Mouse (Mus musculus) liver, embryonic 12.5 days (tissue): ENCODE measurements around the gene Ranbp10. TPM values are rescaled to one million over a fixed set of nuclear protein-coding genes. Genes with fewer than 3 reads are reported as not detected.

ENCODE experiments used
- ATAC-seq: fragments of 200-750 bp; cut with Nextera tagmentation; 2 replicates; pipeline ENCODE4 v1.8.0; 2017; ENCODE audit warnings: moderate number of reproducible peaks, mild to moderate bottlenecking, moderate library complexity
- H3K27ac ChIP-seq: fragments of 300-500 bp; sonication (generic); 2 replicates; pipeline ENCODE4 v1.5.1; 2016; ENCODE audit warnings: mild to moderate bottlenecking
- H3K27me3 ChIP-seq: fragments of 300-500 bp; sonication (generic); replicated peaks from 2 replicates; pipeline ENCODE4 v1.6.1; 2016; ENCODE audit warnings: mild to moderate bottlenecking, moderate library complexity
- H3K36me3 ChIP-seq: fragments of 300-500 bp; sonication (generic); 2 replicates; pipeline ENCODE4 v1.6.1; 2016; ENCODE audit warnings: mild to moderate bottlenecking, moderate library complexity
- H3K4me1 ChIP-seq: fragments of 300-500 bp; sonication (generic); 2 replicates; pipeline ENCODE4 v1.6.1; 2016
- H3K4me2 ChIP-seq: fragments of 300-500 bp; sonication (generic); 2 replicates; pipeline ENCODE4 v1.6.1; 2016; ENCODE audit warnings: mild to moderate bottlenecking, moderate library complexity
- H3K4me3 ChIP-seq: fragments of 300-500 bp; sonication (generic); 2 replicates; pipeline ENCODE4 v1.5.1; 2016; ENCODE audit warnings: mild to moderate bottlenecking, moderate library complexity
- H3K9ac ChIP-seq: fragments of 300-500 bp; sonication (generic); 2 replicates; pipeline ENCODE4 v1.6.1; 2016; ENCODE audit warnings: mild to moderate bottlenecking, moderate library complexity
- H3K9me3 ChIP-seq: fragments of 300-500 bp; sonication (generic); replicated peaks from 2 replicates; pipeline ENCODE4 v1.6.1; 2016; ENCODE audit warnings: mild to moderate bottlenecking, moderate library complexity
- WGBS: fragments of 180-500 bp; shearing (Covaris S2); methylation state at CpG from one replicate; pipeline ENCODE4 v1.1.7; 2016; ENCODE audit not compliant: insufficient replicate concordance; 5-methylcytosine and 5-hydroxymethylcytosine counted together
- polyA plus RNA-seq: library from polyadenylated mRNA; unstranded; fragments of >200 nt; fragmentation: Nextera tagmentation; extraction: Ambion mirVana; gene quantifications from 2 replicates; pipeline ENCODE4 v1.2.1, GENCODE M21; 2016

Ranbp10 gene
- polyA plus RNA-seq, 1 experiment from 2014 or later: 37.8 TPM

GRCm38 (mm10) chr8:105804797-105805196 lies 22.4 kb downstream of the Ranbp10 start:
- no peak overlapping the region for H3K4me2 ChIP-seq
- no peaks in the 10 kb centered on the region for H3K27me3 ChIP-seq
- WGBS: 84% methylated on average over 7 of the region's 7 CpGs
- peaks cover 95% of the 10 kb centered on the region for H3K4me1 ChIP-seq
- H3K27ac ChIP-seq: peak overlapping the region; percentile 76
- H3K9ac ChIP-seq: no peak overlapping the region
- H3K36me3 ChIP-seq: peaks cover 86% of the 10 kb centered on the region
- no peak for ATAC-seq
- no peak overlapping the region for H3K4me3 ChIP-seq
- no peaks in the 10 kb centered on the region for H3K9me3 ChIP-seq

DNA sequence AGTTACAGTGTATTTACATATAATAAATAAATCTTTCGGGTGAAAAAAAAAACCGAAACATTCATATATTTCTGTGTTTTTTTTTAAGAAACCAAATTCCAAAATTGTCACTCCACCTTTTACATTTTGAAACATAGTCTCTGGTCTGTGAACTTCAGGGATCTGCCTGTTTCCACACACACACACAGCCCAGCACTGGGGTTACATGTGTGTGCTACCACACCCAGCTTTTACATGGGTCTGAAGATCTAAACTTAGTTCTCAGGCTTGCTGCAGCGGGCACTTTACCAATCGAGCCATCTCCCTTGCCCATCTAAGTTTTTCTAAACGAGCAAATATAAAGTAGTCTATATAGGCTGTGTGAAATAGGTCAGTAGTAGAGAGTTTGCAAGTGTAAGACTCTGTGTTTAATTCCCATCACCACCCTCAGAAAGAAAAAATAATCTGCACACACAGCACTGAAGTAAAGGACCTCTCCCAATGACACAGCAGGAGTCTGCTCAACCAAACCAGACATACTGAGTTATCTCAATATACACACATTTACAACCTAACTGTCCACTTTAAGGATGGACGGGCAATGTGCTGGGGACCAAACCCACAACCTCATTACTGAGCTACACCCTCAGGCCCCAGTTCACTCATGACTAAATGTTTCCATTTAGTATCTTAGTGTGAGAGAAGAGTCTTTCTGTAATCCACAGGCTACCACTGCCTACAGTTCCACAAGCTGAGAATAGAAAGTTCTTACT lies 25.8 kb downstream of the Ranbp10 start:
- H3K27ac ChIP-seq: peak overlapping the region; percentile 98
- H3K4me2 ChIP-seq: peak overlapping the region; percentile 62
- ATAC-seq: peak; percentile 95
- no peaks in the 10 kb centered on the region for H3K27me3 ChIP-seq
- peak overlapping the region; percentile 36 for H3K4me3 ChIP-seq
- peaks cover 81% of the 10 kb centered on the region for H3K36me3 ChIP-seq
- H3K4me1 ChIP-seq: peaks cover 92% of the 10 kb centered on the region
- 40% methylated on average over 6 of the region's 6 CpGs for WGBS
- peak overlapping the region; percentile 68 for H3K9ac ChIP-seq
- H3K9me3 ChIP-seq: no peaks in the 10 kb centered on the region

DNA sequence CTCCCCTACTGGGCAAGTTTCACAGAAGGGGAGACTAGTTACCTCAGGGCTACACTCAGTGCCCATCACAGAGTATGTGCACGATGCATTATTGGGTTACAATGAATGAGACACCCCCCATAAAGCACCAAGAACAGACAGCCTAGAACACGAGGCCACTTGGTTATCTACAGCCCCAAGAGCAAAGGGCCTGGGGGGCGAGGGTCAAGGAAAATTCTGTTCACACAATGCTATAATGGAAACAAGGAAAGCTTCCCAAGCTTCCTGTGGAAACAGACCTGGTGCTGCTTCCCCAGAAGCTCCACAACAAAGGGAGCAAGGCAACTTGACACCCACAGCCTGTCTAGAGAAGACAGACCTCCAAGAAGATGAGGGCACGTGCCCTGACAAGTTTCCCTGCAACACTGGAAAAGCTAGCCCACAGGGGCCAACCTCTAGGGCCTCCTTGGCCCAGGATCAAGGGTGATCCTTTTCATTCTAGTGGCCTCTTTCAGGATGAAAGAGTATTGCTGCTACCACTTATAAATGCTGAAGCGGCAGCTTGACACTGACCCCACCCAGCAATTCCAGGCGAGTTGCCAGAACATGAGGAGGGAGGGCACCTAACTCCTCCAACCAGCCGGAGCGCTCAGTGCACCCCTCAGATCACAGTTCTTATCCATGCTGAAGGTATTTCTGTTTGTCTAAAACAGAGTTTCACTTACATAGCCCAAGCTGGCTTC lies 27.9 kb downstream of the Ranbp10 start:
- H3K4me3 ChIP-seq: peak overlapping the region; percentile 6; the same call in 1 of the 2 replicates
- no peak for ATAC-seq

DNA sequence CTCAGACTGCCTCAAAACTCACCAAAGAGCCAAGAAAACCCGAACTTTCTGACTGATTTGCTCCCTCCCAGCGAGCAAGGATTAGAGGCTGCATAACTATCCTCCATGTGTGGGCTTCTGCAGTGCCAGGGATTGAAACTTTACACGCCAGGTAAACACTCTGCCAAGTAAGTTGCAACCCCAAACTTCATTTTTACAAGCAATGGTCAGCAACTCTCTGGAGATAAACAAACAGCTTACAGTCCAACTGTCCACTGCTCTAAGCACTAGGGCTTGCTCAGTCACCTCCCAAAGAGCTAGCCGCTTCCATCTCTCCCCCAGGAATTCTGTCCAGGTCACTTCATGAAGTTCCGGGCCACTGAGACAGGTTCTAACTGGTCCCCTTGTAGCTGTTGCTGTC lies 28.7 kb downstream of the Ranbp10 start:
- peaks cover 95% of the 10 kb centered on the region for H3K4me1 ChIP-seq
- peak overlapping the region; percentile 67 for H3K9ac ChIP-seq
- ATAC-seq: no peak
- H3K27ac ChIP-seq: peak overlapping the region; percentile 98
- no peaks in the 10 kb centered on the region for H3K9me3 ChIP-seq
- H3K36me3 ChIP-seq: peaks cover 85% of the 10 kb centered on the region
- WGBS: 90% methylated on average over 5 of the region's 5 CpGs
- peak overlapping the region; percentile 62 for H3K4me2 ChIP-seq
- H3K27me3 ChIP-seq: no peaks in the 10 kb centered on the region
- no peak overlapping the region for H3K4me3 ChIP-seq

More for the DNA sequence above, 27.9 kb downstream of the Ranbp10 start:
- Histone ChIP-seq H3K4me1 (peaks cover 94% of the 10 kb centered on the region), H3K9ac (peak overlapping the region; percentile 67), H3K36me3 (peaks cover 82% of the 10 kb centered on the region), H3K27me3 (no peaks in the 10 kb centered on the region), H3K27ac (peak overlapping the region; percentile 98), H3K4me2 (peak overlapping the region; percentile 62), H3K9me3 (no peaks in the 10 kb centered on the region)
- 53% methylated on average over 8 of the region's 8 CpGs for WGBS

DNA sequence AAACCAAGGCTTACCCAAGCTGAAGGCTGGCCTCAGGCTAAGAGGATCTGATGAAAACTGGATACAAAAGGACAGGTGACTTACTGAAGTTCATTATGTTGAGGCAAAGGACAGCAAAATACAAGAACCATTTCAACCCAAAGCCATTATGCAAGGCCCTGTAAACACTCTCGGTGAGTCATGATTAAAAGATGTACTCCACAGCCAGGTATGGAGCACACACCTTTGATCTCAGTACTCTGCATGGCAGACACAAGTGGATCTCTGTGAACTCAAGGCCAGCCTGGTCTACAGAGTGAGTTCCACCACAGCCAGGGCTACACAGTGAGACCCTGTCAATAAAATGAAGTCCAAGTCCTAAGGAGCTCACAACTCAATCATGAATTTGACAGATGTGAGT lies 31.4 kb downstream of the Ranbp10 start:
- 88% methylated on average over 1 of the region's 1 CpGs for WGBS
- Histone ChIP-seq H3K4me2 (no peak overlapping the region), H3K36me3 (peaks cover 95% of the 10 kb centered on the region), H3K9ac (no peak overlapping the region), H3K27ac (peak overlapping the region; percentile 49), H3K27me3 (no peaks in the 10 kb centered on the region), H3K4me1 (peaks cover 79% of the 10 kb centered on the region), H3K4me3 (no peak overlapping the region), H3K9me3 (no peaks in the 10 kb centered on the region)
- no peak for ATAC-seq

DNA sequence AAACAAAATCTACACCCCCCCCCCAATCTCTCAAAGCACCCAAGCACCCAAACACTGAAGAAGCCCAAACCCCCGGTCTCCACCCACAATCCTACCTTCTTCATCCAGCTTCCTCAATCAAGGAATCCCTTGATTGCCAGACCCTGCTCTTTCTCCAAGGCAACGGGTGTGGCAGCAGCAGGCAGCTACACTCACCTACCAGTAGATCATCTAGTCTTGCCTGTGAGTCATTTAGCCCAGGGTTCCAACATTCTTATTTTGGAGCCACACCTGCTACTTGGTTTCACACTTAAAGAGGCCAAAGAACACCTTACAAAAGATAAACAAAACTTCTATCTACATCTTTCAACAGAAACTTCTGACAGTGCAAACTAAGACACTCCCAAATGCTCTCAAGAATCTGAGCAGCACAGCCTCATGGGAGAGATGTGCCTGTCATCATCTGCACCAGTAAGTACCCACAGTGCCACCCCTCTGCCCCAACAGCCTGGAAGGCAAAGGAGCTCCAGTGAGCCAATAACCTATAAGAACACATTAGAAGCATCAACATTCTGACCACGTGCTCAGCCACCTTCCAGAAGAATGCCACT lies 33.0 kb downstream of the Ranbp10 start:
- no peak for ATAC-seq
- 73% methylated on average over 3 of the region's 3 CpGs for WGBS
- Histone ChIP-seq H3K27ac (peak overlapping the region; percentile 52), H3K4me1 (peaks cover 78% of the 10 kb centered on the region), H3K27me3 (no peaks in the 10 kb centered on the region), H3K9me3 (no peaks in the 10 kb centered on the region), H3K4me3 (no peak overlapping the region), H3K9ac (peak overlapping the region; percentile 35; the same call in 1 of the 2 replicates), H3K36me3 (peaks cover 96% of the 10 kb centered on the region), H3K4me2 (no peak overlapping the region)

DNA sequence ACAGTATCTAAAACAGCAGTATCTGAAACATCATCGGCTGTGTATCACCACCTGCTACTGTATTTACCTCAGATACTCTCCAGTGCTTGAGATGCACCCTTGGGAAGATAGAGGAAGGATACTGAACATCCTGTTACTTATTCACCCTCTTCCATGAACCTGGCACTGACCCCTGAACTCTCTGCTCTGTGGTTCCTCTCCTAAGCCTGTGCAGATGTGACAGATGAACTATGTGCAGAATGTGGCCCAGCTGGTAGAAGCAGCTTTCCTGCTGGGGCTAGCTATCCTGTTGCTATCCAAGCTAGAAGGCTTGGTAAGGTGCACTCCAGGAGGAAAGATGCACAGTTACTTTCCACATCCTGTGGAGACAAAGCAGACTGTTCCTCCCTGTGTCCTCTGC lies 33.8 kb downstream of the Ranbp10 start:
- no peak overlapping the region for H3K4me3 ChIP-seq
- no peak for ATAC-seq
- peak overlapping the region; percentile 52 for H3K27ac ChIP-seq
- no peak overlapping the region for H3K9ac ChIP-seq
- peaks cover 96% of the 10 kb centered on the region for H3K36me3 ChIP-seq
- H3K9me3 ChIP-seq: no peaks in the 10 kb centered on the region
- peaks cover 77% of the 10 kb centered on the region for H3K4me1 ChIP-seq
- 94% methylated on average over 1 of the region's 1 CpGs for WGBS
- H3K4me2 ChIP-seq: no peak overlapping the region
- H3K27me3 ChIP-seq: no peaks in the 10 kb centered on the region

DNA sequence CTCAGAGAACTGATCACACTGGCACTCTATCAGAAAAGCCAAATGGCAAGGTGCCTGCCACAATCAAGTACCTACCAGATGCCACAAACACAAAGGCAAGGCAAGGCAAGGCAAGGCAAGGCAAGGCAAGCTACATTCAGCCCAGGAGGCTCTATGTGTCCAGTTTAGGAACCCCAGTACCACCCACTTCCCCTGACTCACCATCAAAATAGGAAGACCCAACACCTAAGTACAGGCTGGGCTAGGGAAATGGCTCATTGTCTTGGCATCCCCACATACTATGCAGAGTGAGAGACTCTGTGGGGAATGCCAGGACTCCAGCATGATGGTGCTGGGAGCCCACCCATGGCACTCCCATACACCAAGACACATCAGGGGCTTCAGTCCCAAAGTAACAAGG lies 37.5 kb downstream of the Ranbp10 start:
- H3K4me1 ChIP-seq: peaks cover 44% of the 10 kb centered on the region
- H3K9ac ChIP-seq: no peak overlapping the region
- H3K4me2 ChIP-seq: no peak overlapping the region
- no peaks in the 10 kb centered on the region for H3K9me3 ChIP-seq
- H3K27me3 ChIP-seq: no peaks in the 10 kb centered on the region
- ATAC-seq: no peak
- H3K36me3 ChIP-seq: peaks cover 100% of the 10 kb centered on the region
- H3K27ac ChIP-seq: 0 out of 2 replicates have a peak overlapping the region, but pooled peaks have one; percentile 46
- H3K4me3 ChIP-seq: no peak overlapping the region

DNA sequence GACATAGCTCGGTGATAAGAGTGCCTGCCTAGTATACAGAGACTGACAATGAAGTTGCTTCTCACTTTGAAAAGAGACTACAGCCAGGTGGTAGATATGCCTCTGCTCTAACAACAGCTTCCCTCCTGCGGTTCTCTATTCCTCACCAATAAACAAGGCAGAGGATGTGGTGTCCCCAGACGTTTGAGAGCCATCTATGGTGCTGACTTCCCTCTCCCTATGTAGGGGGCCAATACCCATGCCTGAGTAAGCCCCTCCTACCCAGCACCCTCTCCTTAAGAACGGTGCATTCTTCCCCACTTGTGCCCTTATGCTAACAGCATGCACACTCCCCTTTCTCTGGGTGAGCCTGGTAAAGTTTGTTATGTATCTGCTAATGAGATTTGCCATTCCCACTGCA lies 38.2 kb downstream of the Ranbp10 start:
- H3K36me3 ChIP-seq: peaks cover 100% of the 10 kb centered on the region
- H3K4me3 ChIP-seq: no peak overlapping the region
- no peaks in the 10 kb centered on the region for H3K27me3 ChIP-seq
- H3K9ac ChIP-seq: no peak overlapping the region
- no peak for ATAC-seq
- H3K27ac ChIP-seq: peak overlapping the region; percentile 46; the same call in 1 of the 2 replicates
- no peak overlapping the region for H3K4me2 ChIP-seq
- no peaks in the 10 kb centered on the region for H3K9me3 ChIP-seq
- peaks cover 37% of the 10 kb centered on the region for H3K4me1 ChIP-seq
- 36% methylated on average over 4 of the region's 4 CpGs for WGBS

DNA sequence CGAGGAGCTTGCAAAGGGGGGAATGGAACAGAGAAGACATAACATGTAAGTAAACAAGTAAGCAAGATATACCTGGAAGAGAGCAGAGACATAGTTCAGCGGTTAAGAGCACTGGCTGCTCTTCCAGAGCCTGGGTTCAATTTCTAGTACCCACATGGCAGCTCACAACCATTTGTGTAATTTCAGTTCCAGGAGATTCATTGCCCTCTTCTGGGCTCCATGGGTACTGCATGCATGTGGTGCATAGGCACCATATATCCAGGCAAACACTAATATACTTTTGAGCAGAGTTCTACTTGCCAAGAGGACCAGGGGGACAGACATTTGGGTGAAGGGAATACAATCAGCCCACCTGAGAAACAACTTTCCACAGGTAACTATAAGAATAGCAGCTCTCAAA lies 38.9 kb downstream of the Ranbp10 start:
- 84% methylated on average over 2 of the region's 2 CpGs for WGBS
- Histone ChIP-seq H3K4me1 (peaks cover 30% of the 10 kb centered on the region), H3K9me3 (no peaks in the 10 kb centered on the region), H3K27me3 (no peaks in the 10 kb centered on the region), H3K36me3 (peaks cover 100% of the 10 kb centered on the region), H3K4me3 (no peak overlapping the region), H3K4me2 (no peak overlapping the region), H3K9ac (no peak overlapping the region), H3K27ac (no peak overlapping the region)
- no peak for ATAC-seq

GRCm38 (mm10) chr8:105780298-105780697 lies 46.9 kb downstream of the Ranbp10 start:
- Histone ChIP-seq H3K4me1 (peaks cover 33% of the 10 kb centered on the region), H3K27ac (no peak overlapping the region), H3K9me3 (no peaks in the 10 kb centered on the region), H3K9ac (no peak overlapping the region), H3K4me3 (no peak overlapping the region), H3K27me3 (no peaks in the 10 kb centered on the region), H3K4me2 (no peak overlapping the region), H3K36me3 (peaks cover 100% of the 10 kb centered on the region)
- WGBS: 74% methylated on average over 5 of the region's 5 CpGs
- no peak for ATAC-seq

DNA sequence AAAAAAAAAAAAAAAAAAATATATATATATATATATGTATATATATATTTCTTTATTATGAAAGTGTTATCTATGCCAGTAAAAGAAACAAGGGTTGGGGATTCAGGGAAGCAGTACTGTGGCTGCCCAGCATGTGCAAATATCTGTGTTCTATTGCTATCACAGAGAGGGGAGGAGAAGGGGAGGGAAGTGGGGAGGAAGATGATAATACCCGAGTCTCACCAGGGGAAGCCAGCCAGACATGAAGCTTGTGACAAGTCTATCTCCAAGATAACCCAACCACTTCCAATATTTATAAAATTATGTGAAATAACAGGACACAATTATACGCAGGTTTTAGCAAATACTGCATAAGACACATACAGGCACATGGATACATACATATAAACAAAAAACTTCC lies 49.3 kb downstream of the Ranbp10 start:
- Histone ChIP-seq H3K4me2 (no peak overlapping the region), H3K9ac (no peak overlapping the region), H3K27ac (no peak overlapping the region), H3K27me3 (no peaks in the 10 kb centered on the region), H3K4me1 (peaks cover 33% of the 10 kb centered on the region), H3K4me3 (no peak overlapping the region), H3K36me3 (peaks cover 100% of the 10 kb centered on the region), H3K9me3 (no peaks in the 10 kb centered on the region)
- no peak for ATAC-seq
- 39% methylated on average over 2 of the region's 2 CpGs for WGBS
